ENCODE assay signal across 25 mouse cellular contexts in genomic region chr13:111185799-111186198, GRCm38 (mm10).
DNase-seq lines count a peak whose midpoint lies in the region; ATAC-seq lines count a peak whose summit lies in the region.
"Had no signal": no experiment of that assay in that cellular context is flagged by ENCODE, and none has a peak within 500 bp of the region (broad histone marks: within the 10 kb centered on the region; RNA-seq: fewer than 3 reads in every experiment).

No protein-coding gene starts in this region.

- H3K9ac ChIP-seq in kidney, embryonic 14.5 days (ENCODE audit: low read depth, low read length): no peak overlapping the region
- H3K9ac ChIP-seq: embryonic facial prominence, embryonic 12.5 days; liver, embryonic 12.5 days; liver, postnatal 0 days; midbrain, embryonic 12.5 days; neural tube, embryonic 13.5 days had no signal

- 21% methylated on average over 4 of the region's 4 CpGs for WGBS in kidney, embryonic 14.5 days

- H3K9me3 ChIP-seq in kidney, embryonic 14.5 days (ENCODE audit: control insufficient read depth, low read length): no peaks in the 10 kb centered on the region
- H3K9me3 ChIP-seq: embryonic facial prominence, embryonic 12.5 days; G1E; hindbrain, embryonic 10.5 days; liver, embryonic 12.5 days; megakaryocyte, embryonic 14.5 days; midbrain, embryonic 12.5 days; neural tube, embryonic 13.5 days had no signal

- no peak overlapping the region for H3K4me2 ChIP-seq in kidney, embryonic 14.5 days (replicated peaks; ENCODE audit: low read depth, low read length)
- H3K4me2 ChIP-seq: embryonic facial prominence, embryonic 12.5 days; liver, embryonic 12.5 days; midbrain, embryonic 12.5 days; neural tube, embryonic 13.5 days had no signal

- H3K4me3 ChIP-seq in kidney, embryonic 14.5 days (ENCODE audit: low read length): no peak overlapping the region
- H3K4me3 ChIP-seq: embryonic facial prominence, embryonic 12.5 days; hindbrain, embryonic 10.5 days; liver, embryonic 12.5 days; megakaryocyte, embryonic 14.5 days; midbrain, embryonic 12.5 days; neural tube, embryonic 13.5 days had no signal

- H3K27me3 ChIP-seq in kidney, embryonic 14.5 days (ENCODE audit: control insufficient read depth, insufficient read depth, low read length): no peaks in the 10 kb centered on the region
- H3K27me3 ChIP-seq: embryonic facial prominence, embryonic 12.5 days; liver, embryonic 12.5 days; midbrain, embryonic 12.5 days; neural tube, embryonic 13.5 days had no signal

- H3K4me1 ChIP-seq in kidney, embryonic 14.5 days (ENCODE audit: control insufficient read depth, insufficient read depth, low read length): no peaks in the 10 kb centered on the region
- H3K4me1 ChIP-seq: embryonic facial prominence, embryonic 12.5 days; hindbrain, embryonic 10.5 days; liver, embryonic 12.5 days; megakaryocyte, embryonic 14.5 days; midbrain, embryonic 12.5 days; neural tube, embryonic 13.5 days had no signal

- H3K27ac ChIP-seq in kidney, embryonic 14.5 days (ENCODE audit: low read depth, low read length): no peak overlapping the region
- H3K27ac ChIP-seq: embryonic facial prominence, embryonic 12.5 days; hindbrain, embryonic 10.5 days; liver, embryonic 12.5 days; midbrain, embryonic 12.5 days; neural tube, embryonic 13.5 days had no signal

- DNase-seq in kidney, postnatal 25 days: no peak
- DNase-seq in urinary bladder, postnatal 14 days (ENCODE audit: low spot score): peak; percentile 35
- no peak for DNase-seq in urinary bladder, adult 2 months (ENCODE audit: low spot score)
- peak; percentile 43 for DNase-seq in lung, postnatal 10 days
- no peak for DNase-seq in adrenal gland, adult 8-10 months
- DNase-seq in ovary, postnatal 36 days (ENCODE audit: low spot score): no peak
- DNase-seq: adrenal gland, postnatal 10 days; cerebellum, adult 11 months; cerebellum, adult 9-11 months; embryo, embryonic 11 days; gastrocnemius, postnatal 14 days; liver, postnatal 0 days; thymus, adult 2 months; thymus, postnatal 36 days had no signal

- peak; percentile 49; the same call in 1 of the 2 replicates for ATAC-seq in kidney, embryonic 14.5 days (ENCODE audit: low FRiP score, low TSS enrichment)
- no peak for ATAC-seq in cerebellum, adult (ENCODE audit: insufficient number of reproducible peaks, low FRiP score, low TSS enrichment)
- ATAC-seq: forebrain, embryonic 14.5 days; hindbrain, embryonic 16.5 days; liver, embryonic 12.5 days; liver, postnatal 0 days had no signal

- H3K36me3 ChIP-seq in kidney, embryonic 14.5 days (ENCODE audit: control insufficient read depth, insufficient read depth, low read length): no peaks in the 10 kb centered on the region
- H3K36me3 ChIP-seq: embryonic facial prominence, embryonic 12.5 days; G1E; hindbrain, embryonic 10.5 days; liver, embryonic 12.5 days; midbrain, embryonic 12.5 days; neural tube, embryonic 13.5 days had no signal

Comparison
In these comparisons a context has a peak if more than half of its experiments do, and no peak if none do; other contexts are left out.
1. DNase-seq: peak in urinary bladder, postnatal 14 days (single experiment) and lung, postnatal 10 days (single experiment); none in kidney, postnatal 25 days (0 of 2), urinary bladder, adult 2 months (single experiment), adrenal gland, adult 8-10 months (single experiment) and ovary, postnatal 36 days (single experiment).